Mouse (Mus musculus) left cerebral cortex, postnatal 36 days (tissue): ENCODE results near the gene Zscan20. TPM values are rescaled to one million over a fixed set of nuclear protein-coding genes. Genes with fewer than 3 reads are reported as not detected.
"Not testable (repeated sequence)": the region's sequence is repeated elsewhere in the genome, so short reads cannot be mapped to it uniquely, and the experiment has no call there.

Experiments
- DNase-seq, 2 experiments: peaks; one replicate each; pipeline ENCODE4 v3.0.0; 2021 to 2022; ENCODE audit warnings: low spot score in 2 of 2, mixed read lengths in 1 of 2
- intact Hi-C: fragments of 180-260 bp; cut with DNase I; formaldehyde crosslinking; loops from one replicate; pipeline ENCODE4 v1.15.1; 2025
- total RNA-seq, 2 experiments: library from RNA; stranded (reverse); gene quantifications; 2 replicates each; pipeline ENCODE4 v1.2.3; 2021

The Zscan20 gene
- total RNA-seq, 2 experiments from 2014 or later = 5.8 to 9.0 TPM

- DNase-seq = no peak
- intact Hi-C loops = no loop called here
Observed at GRCm38 (mm10) chr4:128617363-128618120, 7.6 kb upstream of the Zscan20 start.

- DNase-seq = no peak
- intact Hi-C loops = no loop called here
Observed at GRCm38 (mm10) chr4:128615761-128616160, 5.9 kb upstream of the Zscan20 start.

- peak in 1 of 2 experiments; percentile 36 for DNase-seq
- intact Hi-C loops = loop anchor here (5.0 kb wide), 2 partner anchors 94 to 244 kb away; no protein-coding TSS in a partner anchor
Observed at GRCm38 (mm10) chr4:128613326-128613725, 3.4 kb upstream of the Zscan20 start.

- intact Hi-C loops = loop anchor here (2.0 to 5.0 kb wide), 3 partner anchors 43 to 246 kb away; partner anchors contain the start of gene Phc2
- DNase-seq = not testable (repeated sequence)
Observed at GRCm38 (mm10) chr4:128611726-128612125, 1.8 kb upstream of the Zscan20 start.

- intact Hi-C loops = loop anchor here (2.0 to 5.0 kb wide), 3 partner anchors 44 to 247 kb away; partner anchors contain the start of gene Phc2
- no peak for DNase-seq
Observed at GRCm38 (mm10) chr4:128610706-128611105, 808 bp upstream of the Zscan20 start.

- intact Hi-C loops = no loop called here
- no peak for DNase-seq
Observed at GRCm38 (mm10) chr4:128609276-128609924, 498 bp downstream of the Zscan20 start.

GRCm38 (mm10) chr4:128607661-128608060 is 2.2 kb downstream of the Zscan20 start:
- DNase-seq = peak; percentile 33 to 34
- intact Hi-C loops = no loop called here

- DNase-seq = peak in 1 of 2 experiments; percentile 56
- intact Hi-C loops = no loop called here
Observed at GRCm38 (mm10) chr4:128606586-128606985, 3.3 kb downstream of the Zscan20 start.

GRCm38 (mm10) chr4:128597801-128598560 is 11.9 kb downstream of the Zscan20 start:
- no peak for DNase-seq
- intact Hi-C loops = no loop called here

- intact Hi-C loops = no loop called here
Observed at GRCm38 (mm10) chr4:128594062-128594461, 15.8 kb downstream of the Zscan20 start.

GRCm38 (mm10) chr4:128593286-128593685 is 16.6 kb downstream of the Zscan20 start:
- no peak for DNase-seq
- intact Hi-C loops = no loop called here

More at GRCm38 (mm10) chr4:128594062-128594461, 15.8 kb downstream of the Zscan20 start:
- no peak for DNase-seq

- no peak for DNase-seq
- intact Hi-C loops = no loop called here
Observed at GRCm38 (mm10) chr4:128579182-128579581, 30.7 kb downstream of the Zscan20 start.

- DNase-seq = no peak
- intact Hi-C loops = no loop called here
Observed at GRCm38 (mm10) chr4:128575811-128576210, 34.1 kb downstream of the Zscan20 start.

- no peak for DNase-seq
- intact Hi-C loops = no loop called here
Observed at GRCm38 (mm10) chr4:128560327-128560726, 49.6 kb downstream of the Zscan20 start.

- intact Hi-C loops = no loop called here
- DNase-seq = no peak
Observed at GRCm38 (mm10) chr4:128554198-128554597, 55.7 kb downstream of the Zscan20 start.

GRCm38 (mm10) chr4:128550756-128551155 is 59.1 kb downstream of the Zscan20 start:
- DNase-seq = no peak
- intact Hi-C loops = no loop called here

GRCm38 (mm10) chr4:128543956-128544486 is 65.9 kb downstream of the Zscan20 start:
- not testable (repeated sequence) for DNase-seq
- intact Hi-C loops = loop anchor here (10.0 kb wide), 1 partner anchor 1179 kb away; no protein-coding TSS in a partner anchor

GRCm38 (mm10) chr4:128543378-128543777 is 66.5 kb downstream of the Zscan20 start:
- DNase-seq = no peak
- intact Hi-C loops = loop anchor here (10.0 kb wide), 1 partner anchor 1179 kb away; no protein-coding TSS in a partner anchor
